Mouse (Mus musculus) ES-Bruce4 (cell line): ENCODE data around the gene Iqcj.

Experiments
- CTCF ChIP-seq: IDR thresholded peaks from one replicate; pipeline ENCODE4 v1.8.1; 2011; ENCODE audit warnings: low read depth, low read length
- EP300 ChIP-seq: IDR thresholded peaks from 2 replicates; pipeline ENCODE4 v1.6.1; 2011; ENCODE audit warnings: low read depth, low read length; ENCODE audit not compliant: insufficient read depth
- POLR2A ChIP-seq: IDR thresholded peaks from one replicate; pipeline ENCODE4 v1.8.1; 2011; ENCODE audit warnings: low read length; ENCODE audit not compliant: insufficient read depth

GRCm38 (mm10) chr3:67892768-67893167 lies 748 bp downstream of the Iqcj start:
- TF ChIP-seq CTCF: no peak
- TF ChIP-seq POLR2A: no peak
- no peak for TF ChIP-seq EP300
